Mouse (Mus musculus) kidney, postnatal 0 days (tissue): ENCODE data around the gene Cdipt. TPM values are rescaled to one million over a fixed set of nuclear protein-coding genes. Genes with fewer than 3 reads are reported as not detected.

Experiments
- ATAC-seq: fragments of 200-750 bp; cut with Nextera tagmentation; replicated peaks from 2 replicates; pipeline ENCODE4 v1.8.0; 2017; ENCODE audit warnings: low read depth, moderate number of reproducible peaks, moderate TSS enrichment, moderate library complexity; ENCODE audit not compliant: low FRiP score
- DNase-seq: peaks from one replicate; pipeline ENCODE4 v3.0.0-alpha.2; 2016; ENCODE audit warnings: low spot score
- H3K27ac ChIP-seq: fragments of 300-500 bp; sonication (generic); 2 replicates; pipeline ENCODE4 v1.5.1; 2014; ENCODE audit warnings: mild to moderate bottlenecking
- H3K27me3 ChIP-seq: fragments of 300-500 bp; sonication (generic); 2 replicates; pipeline ENCODE4 v1.6.1; 2014; ENCODE audit warnings: low read length, mixed read lengths; ENCODE audit not compliant: insufficient read depth
- H3K36me3 ChIP-seq: fragments of 300-500 bp; sonication (generic); 2 replicates; pipeline ENCODE4 v1.6.1; 2014; ENCODE audit warnings: low read length, mixed read lengths; ENCODE audit not compliant: insufficient read depth
- H3K4me1 ChIP-seq: fragments of 300-500 bp; sonication (generic); replicated peaks from 2 replicates; pipeline ENCODE4 v1.6.1; 2014; ENCODE audit warnings: antibody characterized with exemption, low read length, mixed read lengths; ENCODE audit not compliant: insufficient read depth
- H3K4me2 ChIP-seq: fragments of 300-500 bp; sonication (generic); 2 replicates; pipeline ENCODE4 v1.6.1; 2014; ENCODE audit warnings: mild to moderate bottlenecking, low read length, moderate library complexity, mixed read lengths
- H3K4me3 ChIP-seq: fragments of 300-500 bp; sonication (generic); replicated peaks from 2 replicates; pipeline ENCODE4 v1.5.1; 2014; ENCODE audit warnings: low read depth, low read length
- H3K9ac ChIP-seq: fragments of 300-500 bp; sonication (generic); 2 replicates; pipeline ENCODE4 v1.6.1; 2014; ENCODE audit warnings: low read depth, low read length
- H3K9me3 ChIP-seq: fragments of 300-500 bp; sonication (generic); replicated peaks from 2 replicates; pipeline ENCODE4 v1.6.1; 2016; ENCODE audit warnings: low read length, inconsistent platforms, mixed read lengths
- CTCF ChIP-seq: IDR thresholded peaks from 2 replicates; pipeline ENCODE4 v1.5.1; 2016; ENCODE audit warnings: antibody characterized with exemption, low read depth, mild to moderate bottlenecking, moderate library complexity
- WGBS: fragments of 180-500 bp; shearing (Covaris S2); extraction: QIAGEN DNeasy Blood & Tissue Kit; methylation state at CpG from one replicate; pipeline ENCODE4 v1.1.7; 2014; 5-methylcytosine and 5-hydroxymethylcytosine counted together
- polyA plus RNA-seq: library from polyadenylated mRNA; unstranded; fragments of >200 nt; fragmentation: Nextera tagmentation; extraction: Ambion mirVana; gene quantifications from 2 replicates; pipeline ENCODE4 v1.2.1, GENCODE M21; 2015

Cdipt gene
- polyA plus RNA-seq, 1 experiment from 2014 or later, result 118 TPM

DNA sequence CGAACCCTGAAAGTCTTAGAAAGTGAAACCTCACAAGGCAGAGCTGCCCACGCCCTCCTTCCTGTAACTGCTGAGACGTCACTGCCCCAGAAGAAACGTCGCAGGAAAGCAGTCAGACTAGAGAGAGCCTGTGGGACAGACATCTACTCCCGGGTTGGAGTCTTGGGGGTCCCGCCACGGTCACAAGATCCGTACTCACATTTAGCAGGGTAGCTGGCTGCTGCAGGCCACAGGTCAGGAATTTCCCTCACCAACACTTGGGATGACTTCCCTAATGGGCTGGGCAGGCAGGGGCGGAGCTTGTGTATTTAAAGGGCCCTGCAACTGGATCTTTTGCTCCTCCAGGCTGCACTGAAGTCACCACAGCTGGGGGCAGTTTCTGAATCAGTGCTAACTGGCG, 38.6 kb downstream of the Cdipt start, which contains the start of gene Mvp:
Gene Mvp (minus strand): TSS at position 302 of the 400 bp plus-strand sequence.
- DNase-seq, result peak; percentile 87
- peaks cover 21% of the 10 kb centered on the region; the same call in 1 of the 2 replicates for H3K4me1 ChIP-seq
- 14% methylated on average over 11 of the region's 11 CpGs for WGBS
- ATAC-seq, result no peak
- H3K36me3 ChIP-seq, result 0 out of 2 replicates have a peak, but pooled peaks cover 4% of the 10 kb centered on the region
- H3K9me3 ChIP-seq, result no peaks in the 10 kb centered on the region
- no peak for TF ChIP-seq CTCF
- H3K27me3 ChIP-seq, result no peaks in the 10 kb centered on the region
- H3K9ac ChIP-seq, result peak within 1 kb of the TSS; percentile 70
- peak within 1 kb of the TSS; percentile 73 for H3K4me2 ChIP-seq
- peak within 1 kb of the TSS; percentile 31 for H3K27ac ChIP-seq
- H3K4me3 ChIP-seq, result peak within 1 kb of the TSS; percentile 47

DNA sequence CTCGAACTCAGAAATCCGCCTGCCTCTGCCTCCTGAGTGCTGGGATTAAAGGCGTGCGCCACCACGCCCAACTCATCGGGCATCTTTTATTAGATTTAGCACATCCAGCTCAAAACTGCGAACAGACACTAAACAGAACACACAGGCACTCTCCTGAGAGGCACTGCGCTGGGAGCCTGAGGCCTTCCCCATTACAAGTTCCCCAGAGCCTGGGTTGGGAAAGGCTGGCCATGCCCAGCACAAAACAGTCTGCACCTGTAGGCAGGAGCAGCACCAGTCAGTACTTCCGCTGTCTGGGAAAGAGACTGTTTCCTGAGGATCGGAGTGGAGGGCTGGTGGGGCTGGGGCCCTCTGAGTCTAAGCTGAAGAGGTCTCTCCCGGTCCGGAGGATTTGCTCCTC, 39.3 kb downstream of the Cdipt start:
- peaks cover 26% of the 10 kb centered on the region; the same call in 1 of the 2 replicates for H3K4me1 ChIP-seq
- no peak overlapping the region for H3K4me2 ChIP-seq
- no peak overlapping the region for H3K4me3 ChIP-seq
- peak overlapping the region; percentile 6; the same call in 1 of the 2 replicates for H3K27ac ChIP-seq
- 0 out of 2 replicates have a peak, but pooled peaks cover 4% of the 10 kb centered on the region for H3K36me3 ChIP-seq
- no peak for DNase-seq
- no peak for ATAC-seq
- 93% methylated on average over 12 of the region's 12 CpGs for WGBS
- H3K27me3 ChIP-seq, result no peaks in the 10 kb centered on the region
- TF ChIP-seq CTCF, result no peak
- H3K9me3 ChIP-seq, result no peaks in the 10 kb centered on the region
- no peak overlapping the region for H3K9ac ChIP-seq

- H3K36me3 ChIP-seq, result 0 out of 2 replicates have a peak, but pooled peaks cover 4% of the 10 kb centered on the region
- TF ChIP-seq CTCF, result no peak
- under 1% methylated on average over 10 of the region's 10 CpGs for WGBS
- peak overlapping the region; percentile 79 for H3K4me2 ChIP-seq
- peaks cover 32% of the 10 kb centered on the region; the same call in 1 of the 2 replicates for H3K4me1 ChIP-seq
- H3K27ac ChIP-seq, result peak overlapping the region; percentile 95
- no peaks in the 10 kb centered on the region for H3K27me3 ChIP-seq
- H3K9me3 ChIP-seq, result no peaks in the 10 kb centered on the region
- peak; percentile 73 for DNase-seq
- H3K4me3 ChIP-seq, result peak overlapping the region; percentile 68
- peak; percentile 34 for ATAC-seq
- H3K9ac ChIP-seq, result peak overlapping the region; percentile 82
These were observed 40.4 kb downstream of the Cdipt start for GRCm38 (mm10) chr7:127016081-127016480.

DNA sequence TGATC, 40.6 kb downstream of the Cdipt start, which contains the start of gene Pagr1b:
Gene Pagr1b (minus strand): TSS at position 4 of the 5 bp plus-strand sequence.
- TF ChIP-seq CTCF, result no peak
- Histone ChIP-seq H3K4me1 (peaks cover 34% of the 10 kb centered on the region), H3K27me3 (no peaks in the 10 kb centered on the region), H3K4me2 (peak within 1 kb of the TSS; percentile 79), H3K36me3 (0 out of 2 replicates have a peak, but pooled peaks cover 4% of the 10 kb centered on the region), H3K4me3 (peak within 1 kb of the TSS; percentile 68), H3K9me3 (no peaks in the 10 kb centered on the region), H3K27ac (peak within 1 kb of the TSS; percentile 95), H3K9ac (peak within 1 kb of the TSS; percentile 82)
- ATAC-seq (no peak), DNase-seq (no peak)

- peaks cover 36% of the 10 kb centered on the region for H3K4me1 ChIP-seq
- 1% methylated on average over 22 of the region's 22 CpGs for WGBS
- H3K4me2 ChIP-seq, result peak overlapping the region; percentile 79
- DNase-seq (no peak), ATAC-seq (peak; percentile 27)
- peak overlapping the region; percentile 68 for H3K4me3 ChIP-seq
- H3K36me3 ChIP-seq, result 0 out of 2 replicates have a peak, but pooled peaks cover 4% of the 10 kb centered on the region
- TF ChIP-seq CTCF, result no peak
- H3K9ac ChIP-seq, result peak overlapping the region; percentile 82
- H3K27me3 ChIP-seq, result no peaks in the 10 kb centered on the region
- H3K9me3 ChIP-seq, result no peaks in the 10 kb centered on the region
- peak overlapping the region; percentile 95 for H3K27ac ChIP-seq
These were observed 40.8 kb downstream of the Cdipt start for GRCm38 (mm10) chr7:127016486-127016938.

DNA sequence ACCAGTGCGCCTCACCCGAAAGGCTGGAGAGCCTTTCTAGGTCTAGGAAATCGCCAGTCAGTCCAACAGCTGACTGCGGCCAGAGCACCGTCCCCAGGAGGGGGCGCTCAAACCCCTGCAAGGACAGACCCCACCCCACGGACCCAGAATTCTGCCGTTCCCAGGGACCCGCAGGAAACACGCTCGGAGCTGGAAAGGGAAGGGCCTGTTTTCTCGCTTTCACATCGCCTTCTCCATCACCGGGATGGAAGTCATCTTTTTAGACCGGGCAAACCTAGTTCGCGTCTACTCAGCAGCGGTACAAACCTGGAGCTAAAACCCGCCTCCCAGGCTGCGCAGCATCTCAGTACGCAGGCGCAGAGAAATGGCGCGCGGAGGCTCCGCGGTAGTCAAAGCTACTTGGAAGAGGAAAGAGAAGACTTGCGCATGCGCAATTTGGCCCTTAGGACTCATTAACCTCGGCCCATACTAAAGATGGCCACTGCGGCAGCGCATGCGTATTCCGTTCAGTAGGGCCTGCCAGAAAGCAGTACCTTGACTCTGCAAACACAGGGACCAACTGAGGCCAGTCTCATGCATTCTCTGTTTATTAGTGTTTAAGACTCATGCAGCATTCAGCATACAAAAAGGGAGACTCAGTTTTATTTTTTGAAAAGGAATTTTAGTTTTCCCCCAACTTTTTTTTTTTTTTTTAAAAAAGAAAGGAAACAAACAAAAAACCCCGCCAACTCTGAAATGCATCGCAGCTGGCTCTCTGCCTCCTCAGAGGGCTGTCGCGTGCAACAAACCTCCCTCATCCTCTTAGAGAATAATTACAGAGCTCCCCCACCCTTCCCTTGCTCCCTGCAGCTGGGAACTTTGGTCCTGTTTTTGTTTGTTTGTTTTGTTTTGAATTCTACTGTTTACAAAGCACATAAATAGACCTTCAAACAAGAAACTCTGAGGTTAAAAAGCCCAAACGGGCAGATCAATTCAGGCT, 41.5 kb downstream of the Cdipt start, which contains the start of gene Pagr1a:
Gene Pagr1a (minus strand): TSS at position 382 of the 979 bp plus-strand sequence.
- peaks cover 41% of the 10 kb centered on the region for H3K4me1 ChIP-seq
- DNase-seq (peak; percentile 100), ATAC-seq (peak; percentile 76)
- no peaks in the 10 kb centered on the region for H3K9me3 ChIP-seq
- H3K9ac ChIP-seq, result peak within 1 kb of the TSS; percentile 82
- no peaks in the 10 kb centered on the region for H3K27me3 ChIP-seq
- H3K27ac ChIP-seq, result peak within 1 kb of the TSS; percentile 95
- peak within 1 kb of the TSS; percentile 79 for H3K4me2 ChIP-seq
- 0 out of 2 replicates have a peak, but pooled peaks cover 7% of the 10 kb centered on the region for H3K36me3 ChIP-seq
- TF ChIP-seq CTCF, result peak; percentile 88
- 2% methylated on average over 39 of the region's 39 CpGs for WGBS
- peak within 1 kb of the TSS; percentile 68 for H3K4me3 ChIP-seq
